Mouse (Mus musculus) embryonic facial prominence, embryonic 12.5 days (tissue): ENCODE data around the gene Myo7a. TPM values are rescaled to one million over a fixed set of nuclear protein-coding genes. Genes with fewer than 3 reads are reported as not detected.

Experiments
- ATAC-seq: fragments of 200-750 bp; cut with Nextera tagmentation; 2 replicates; pipeline ENCODE4 v1.8.0; 2017; ENCODE audit not compliant: insufficient number of reproducible peaks, insufficient read depth, low FRiP score, low TSS enrichment
- H3K27ac ChIP-seq: fragments of 300-500 bp; sonication (generic); 2 replicates; pipeline ENCODE4 v1.5.1; 2016; ENCODE audit warnings: mild to moderate bottlenecking
- H3K27me3 ChIP-seq: fragments of 300-500 bp; sonication (generic); 2 replicates; pipeline ENCODE4 v1.6.1; 2016; ENCODE audit warnings: mild to moderate bottlenecking, moderate library complexity
- H3K36me3 ChIP-seq: fragments of 300-500 bp; sonication (generic); 2 replicates; pipeline ENCODE4 v1.6.1; 2016; ENCODE audit warnings: mild to moderate bottlenecking
- H3K4me1 ChIP-seq: fragments of 300-500 bp; sonication (generic); 2 replicates; pipeline ENCODE4 v1.6.1; 2016
- H3K4me2 ChIP-seq: fragments of 300-500 bp; sonication (generic); replicated peaks from 2 replicates; pipeline ENCODE4 v1.6.1; 2016; ENCODE audit warnings: mild to moderate bottlenecking, moderate library complexity
- H3K4me3 ChIP-seq: fragments of 300-500 bp; sonication (generic); 2 replicates; pipeline ENCODE4 v1.5.1; 2016; ENCODE audit warnings: mild to moderate bottlenecking
- H3K9ac ChIP-seq: fragments of 300-500 bp; sonication (generic); 2 replicates; pipeline ENCODE4 v1.6.1; 2016; ENCODE audit warnings: mild to moderate bottlenecking, moderate library complexity
- H3K9me3 ChIP-seq: fragments of 300-500 bp; sonication (generic); 2 replicates; pipeline ENCODE4 v1.6.1; 2016; ENCODE audit warnings: mild to moderate bottlenecking, moderate library complexity
- WGBS: fragments of 180-500 bp; shearing (Covaris S2); methylation state at CpG from one replicate; pipeline ENCODE4 v1.1.7; 2016; 5-methylcytosine and 5-hydroxymethylcytosine counted together
- polyA plus RNA-seq: library from polyadenylated mRNA; unstranded; fragments of >200 nt; fragmentation: Nextera tagmentation; extraction: Ambion mirVana; gene quantifications from 2 replicates; pipeline ENCODE4 v1.2.1, GENCODE M21; 2016

Myo7a gene
- polyA plus RNA-seq, 1 experiment from 2014 or later: 16.1 TPM

- H3K4me2 ChIP-seq: no peak overlapping the region
- 69% methylated on average over 9 of the region's 9 CpGs for WGBS
Measured at GRCm38 (mm10) chr7:98048101-98048824, 71.1 kb downstream of the Myo7a start.

GRCm38 (mm10) chr7:98002617-98003016 is 116.7 kb downstream of the Myo7a start:
- no peaks in the 10 kb centered on the region for H3K9me3 ChIP-seq
- H3K9ac ChIP-seq: no peak overlapping the region
- 71% methylated on average over 7 of the region's 7 CpGs for WGBS
- no peaks in the 10 kb centered on the region for H3K36me3 ChIP-seq
- ATAC-seq: no peak
- no peak overlapping the region for H3K4me3 ChIP-seq
- no peak overlapping the region for H3K4me2 ChIP-seq
- H3K27ac ChIP-seq: no peak overlapping the region
- no peaks in the 10 kb centered on the region for H3K4me1 ChIP-seq
- H3K27me3 ChIP-seq: no peaks in the 10 kb centered on the region

More at GRCm38 (mm10) chr7:98048101-98048824, 71.1 kb downstream of the Myo7a start:
- ATAC-seq: no peak
- no peaks in the 10 kb centered on the region for H3K36me3 ChIP-seq
- no peak overlapping the region for H3K27ac ChIP-seq
- H3K9me3 ChIP-seq: no peaks in the 10 kb centered on the region
- no peaks in the 10 kb centered on the region for H3K27me3 ChIP-seq
- no peaks in the 10 kb centered on the region for H3K4me1 ChIP-seq
- H3K4me3 ChIP-seq: no peak overlapping the region
- H3K9ac ChIP-seq: no peak overlapping the region

Other genes starting within 250 kb of the Myo7a start
- gene Gdpd4, start 199.6 kb downstream of the Myo7a start, polyA plus RNA-seq: not detected in 2 replicates
- 0.43 and 0.46 TPM in 2 replicates for gene Omp, start 26.0 kb upstream of the Myo7a start, polyA plus RNA-seq
- 5.0 and 5.7 TPM in 2 replicates for gene Capn5, start 58.8 kb upstream of the Myo7a start, polyA plus RNA-seq
- not detected in 2 replicates for gene B3gnt6, start 80.0 kb upstream of the Myo7a start, polyA plus RNA-seq
- 23.0 and 24.1 TPM in 2 replicates for gene Acer3, start 201.7 kb upstream of the Myo7a start, polyA plus RNA-seq
- gene Tsku, start 241.8 kb upstream of the Myo7a start, polyA plus RNA-seq: 15.9 and 16.3 TPM in 2 replicates